8 mouse cellular contexts compared by ENCODE assay signal in the genomic region with DNA sequence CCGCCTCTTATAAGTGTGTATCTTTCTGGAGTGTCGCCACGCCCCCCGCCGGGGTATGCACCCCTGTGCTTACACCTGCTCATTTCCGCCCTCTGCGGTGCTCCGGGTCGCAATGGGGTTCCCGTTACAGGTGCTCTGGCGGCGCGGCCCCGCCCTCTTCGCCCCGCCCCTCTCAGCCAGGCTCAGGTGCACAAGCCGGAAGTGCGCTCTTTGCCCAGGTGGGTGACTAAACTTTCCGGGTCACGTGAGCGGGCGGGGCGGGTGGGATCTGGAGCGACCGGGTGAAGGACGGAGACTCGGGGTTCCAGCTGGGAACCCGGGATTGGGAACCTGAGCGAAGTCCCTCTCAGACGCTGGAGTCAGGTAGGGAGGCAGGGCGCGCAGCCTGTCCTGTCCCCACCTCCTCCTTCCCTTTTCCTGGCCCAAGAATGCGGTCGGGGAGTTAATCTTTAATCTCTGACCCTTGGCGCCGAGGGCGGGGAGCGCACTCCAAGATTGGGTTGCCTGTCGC. TPM values are rescaled to one million over a fixed set of nuclear protein-coding genes. Genes with fewer than 3 reads are reported as not detected.
DNase-seq lines count a peak whose midpoint lies in the region; ATAC-seq and TF ChIP-seq lines count a peak whose summit lies in the region.

No protein-coding gene starts in this region.

- DNase-seq in left cerebral cortex, postnatal 4 days, result peak; percentile 38
- no peak for DNase-seq in left cerebral cortex, adult 8-10 months (ENCODE audit: low spot score in 2 of 2)
- DNase-seq in kidney, adult 8-10 months, result peak; percentile 88 to 89
- peak; percentile 73 for DNase-seq in lung, embryonic 14.5 days
- no peak for DNase-seq in Muller cell, postnatal 12 days (ENCODE audit: inconsistent ontology term)

- intact Hi-C loops in left cerebral cortex, postnatal 4 days (cut with DNase I), result no loop called here

- no peak overlapping the region for H3K27ac ChIP-seq in embryonic facial prominence, embryonic 13.5 days
- peak overlapping the region; percentile 83 for H3K27ac ChIP-seq in lung, embryonic 14.5 days (ENCODE audit: low read depth)
- H3K27ac ChIP-seq in stomach, embryonic 16.5 days (ENCODE audit: low read length), result peak overlapping the region; percentile 90

- no peaks in the 10 kb centered on the region for H3K36me3 ChIP-seq in embryonic facial prominence, embryonic 13.5 days
- H3K36me3 ChIP-seq in lung, embryonic 14.5 days (ENCODE audit: insufficient read depth), result 0 out of 2 replicates have a peak, but pooled peaks cover 4% of the 10 kb centered on the region
- H3K36me3 ChIP-seq in stomach, embryonic 16.5 days (ENCODE audit: control insufficient read depth, insufficient read depth, low read length), result no peaks in the 10 kb centered on the region

- H3K4me2 ChIP-seq in embryonic facial prominence, embryonic 13.5 days, result peak overlapping the region; percentile 55
- peak overlapping the region; percentile 47 for H3K4me2 ChIP-seq in lung, embryonic 14.5 days
- H3K4me2 ChIP-seq in stomach, embryonic 16.5 days (ENCODE audit: low read depth, low read length), result peak overlapping the region; percentile 49

- H3K4me3 ChIP-seq in embryonic facial prominence, embryonic 13.5 days, result peak overlapping the region; percentile 38
- peak overlapping the region; percentile 42 for H3K4me3 ChIP-seq in lung, embryonic 14.5 days (ENCODE audit: low read depth, low read length)
- H3K4me3 ChIP-seq in stomach, embryonic 16.5 days (replicated peaks; ENCODE audit: low read length), result peak overlapping the region; percentile 60

- peaks cover 59% of the 10 kb centered on the region for H3K27me3 ChIP-seq in embryonic facial prominence, embryonic 13.5 days
- peaks cover 25% of the 10 kb centered on the region for H3K27me3 ChIP-seq in lung, embryonic 14.5 days (ENCODE audit: insufficient read depth, low read length)
- H3K27me3 ChIP-seq in stomach, embryonic 16.5 days (ENCODE audit: control insufficient read depth, insufficient read depth, low read length), result peaks cover 18% of the 10 kb centered on the region

- H3K4me1 ChIP-seq in embryonic facial prominence, embryonic 13.5 days, result peaks cover 22% of the 10 kb centered on the region
- no peaks in the 10 kb centered on the region for H3K4me1 ChIP-seq in lung, embryonic 14.5 days (ENCODE audit: insufficient read depth)
- H3K4me1 ChIP-seq in stomach, embryonic 16.5 days (ENCODE audit: control insufficient read depth, insufficient read depth, low read length), result peaks cover 12% of the 10 kb centered on the region; the same call in 1 of the 2 replicates

- WGBS in embryonic facial prominence, embryonic 13.5 days, result 2% methylated on average over 39 of the region's 39 CpGs
- WGBS in lung, embryonic 14.5 days, result under 1% methylated on average over 36 of the region's 39 CpGs
- WGBS in stomach, embryonic 16.5 days, result 1% methylated on average over 39 of the region's 39 CpGs

- peak overlapping the region; percentile 32; the same call in 1 of the 2 replicates for H3K9ac ChIP-seq in embryonic facial prominence, embryonic 13.5 days
- H3K9ac ChIP-seq in lung, embryonic 14.5 days, result peak overlapping the region; percentile 50
- H3K9ac ChIP-seq in stomach, embryonic 16.5 days (ENCODE audit: low read length), result peak overlapping the region; percentile 75

- TF ChIP-seq CTCF in lung, embryonic 14.5 days (IDR thresholded peaks at IDR 0.05; ENCODE audit: low read depth), result no peak

- no peak for ATAC-seq in embryonic facial prominence, embryonic 13.5 days (ENCODE audit: insufficient number of reproducible peaks, insufficient read depth, low FRiP score, low TSS enrichment, low read depth)
- ATAC-seq in lung, embryonic 14.5 days (ENCODE audit: insufficient read depth), result peak; percentile 13; the same call in 1 of the 2 replicates
- ATAC-seq in stomach, embryonic 16.5 days (ENCODE audit: insufficient read depth, low FRiP score), result peak; percentile 74
- no peak for ATAC-seq in erythroid progenitor cell, adult 5-6 weeks (replicated peaks; ENCODE audit: low FRiP score, poor library complexity, severe bottlenecking)

- H3K9me3 ChIP-seq in embryonic facial prominence, embryonic 13.5 days, result no peaks in the 10 kb centered on the region
- no peaks in the 10 kb centered on the region for H3K9me3 ChIP-seq in lung, embryonic 14.5 days (ENCODE audit: low read depth, low read length)
- no peaks in the 10 kb centered on the region for H3K9me3 ChIP-seq in stomach, embryonic 16.5 days (replicated peaks; ENCODE audit: control insufficient read depth, low read length)

RNA-seq across cellular contexts. Expression of gene Slc25a23, which starts 2.4 kb away (rescaled TPM):
- 100 to 1,000 TPM; 188 to 219 TPM for total RNA-seq in left cerebral cortex, postnatal 4 days (2021)
- 100 to 1,000 TPM; 313 to 347 (median 323) TPM for total RNA-seq in left cerebral cortex, adult 8-10 months (2022)
- 9.1 TPM in 2 replicates for polyA plus RNA-seq in embryonic facial prominence, embryonic 13.5 days (2015; fragmentation: Nextera tagmentation; extraction: Ambion mirVana)
- 8.4 and 10.3 TPM in 2 replicates for polyA plus RNA-seq in lung, embryonic 14.5 days (2014; fragmentation: Nextera tagmentation; extraction: Ambion mirVana)
- polyA plus RNA-seq in stomach, embryonic 16.5 days (2015; fragmentation: Nextera tagmentation; extraction: Ambion mirVana), result 6.5 and 7.4 TPM in 2 replicates
- 2.9 and 5.4 TPM in 2 replicates for total RNA-seq in erythroid progenitor cell, adult 5-6 weeks (2015; ENCODE audit: low replicate concordance)
- not detected in 2 replicates for total RNA-seq in erythroid progenitor cell, adult 5-6 weeks (2017; ENCODE audit: low replicate concordance)

RNA-seq across cellular contexts. Expression of gene Crb3, which starts 3.2 kb away (rescaled TPM):
- total RNA-seq in left cerebral cortex, postnatal 4 days (2021), result under 1 TPM; 0.40 to 0.97 TPM
- total RNA-seq in left cerebral cortex, adult 8-10 months (2022), result 1 to 10 TPM in 3 of 4 experiments, under 1 TPM in 1; 0.51 to 2.6 (median 1.7) TPM
- polyA plus RNA-seq in embryonic facial prominence, embryonic 13.5 days (2015; fragmentation: Nextera tagmentation; extraction: Ambion mirVana), result 7.3 and 7.9 TPM in 2 replicates
- 38.6 and 41.3 TPM in 2 replicates for polyA plus RNA-seq in lung, embryonic 14.5 days (2014; fragmentation: Nextera tagmentation; extraction: Ambion mirVana)
- polyA plus RNA-seq in stomach, embryonic 16.5 days (2015; fragmentation: Nextera tagmentation; extraction: Ambion mirVana), result 62.6 and 65.5 TPM in 2 replicates
- not detected in 2 replicates for total RNA-seq in erythroid progenitor cell, adult 5-6 weeks (2015; ENCODE audit: low replicate concordance)
- total RNA-seq in erythroid progenitor cell, adult 5-6 weeks (2017; ENCODE audit: low replicate concordance), result not detected in 2 replicates

RNA-seq across cellular contexts. Expression of gene Dennd1c, which starts 16.2 kb away (rescaled TPM):
- total RNA-seq in left cerebral cortex, postnatal 4 days (2021), result 1 to 10 TPM; 1.2 to 1.4 TPM
- 1 to 10 TPM; 1.1 to 3.9 (median 2.5) TPM for total RNA-seq in left cerebral cortex, adult 8-10 months (2022)
- polyA plus RNA-seq in embryonic facial prominence, embryonic 13.5 days (2015; fragmentation: Nextera tagmentation; extraction: Ambion mirVana), result 1.6 and 2.4 TPM in 2 replicates
- polyA plus RNA-seq in lung, embryonic 14.5 days (2014; fragmentation: Nextera tagmentation; extraction: Ambion mirVana), result 3.4 and 4.6 TPM in 2 replicates
- polyA plus RNA-seq in stomach, embryonic 16.5 days (2015; fragmentation: Nextera tagmentation; extraction: Ambion mirVana), result 6.3 and 6.6 TPM in 2 replicates
- total RNA-seq in erythroid progenitor cell, adult 5-6 weeks (2015; ENCODE audit: low replicate concordance), result 6.1 and 12.2 TPM in 2 replicates
- 2.6 and 4.5 TPM in 2 replicates for total RNA-seq in erythroid progenitor cell, adult 5-6 weeks (2017; ENCODE audit: low replicate concordance)

RNA-seq across cellular contexts. Expression of gene Slc25a41, which starts 20.6 kb away (rescaled TPM):
- total RNA-seq in left cerebral cortex, postnatal 4 days (2021), result not detected
- total RNA-seq in left cerebral cortex, adult 8-10 months (2022), result under 1 TPM in 1 of 4 experiments, not detected in 3; 0.30 TPM
- polyA plus RNA-seq in embryonic facial prominence, embryonic 13.5 days (2015; fragmentation: Nextera tagmentation; extraction: Ambion mirVana), result not detected in 2 replicates
- 0.15 and 0.16 TPM in 2 replicates for polyA plus RNA-seq in lung, embryonic 14.5 days (2014; fragmentation: Nextera tagmentation; extraction: Ambion mirVana)
- not detected in 2 replicates for polyA plus RNA-seq in stomach, embryonic 16.5 days (2015; fragmentation: Nextera tagmentation; extraction: Ambion mirVana)
- not detected in 2 replicates for total RNA-seq in erythroid progenitor cell, adult 5-6 weeks (2015; ENCODE audit: low replicate concordance)
- not detected in 2 replicates for total RNA-seq in erythroid progenitor cell, adult 5-6 weeks (2017; ENCODE audit: low replicate concordance)

RNA-seq across cellular contexts. Expression of gene Tubb4a, which starts 25.5 kb away (rescaled TPM):
- 100 to 1,000 TPM; 308 to 337 TPM for total RNA-seq in left cerebral cortex, postnatal 4 days (2021)
- 100 to 1,000 TPM; 607 to 698 (median 653) TPM for total RNA-seq in left cerebral cortex, adult 8-10 months (2022)
- 9.4 and 10.3 TPM in 2 replicates for polyA plus RNA-seq in embryonic facial prominence, embryonic 13.5 days (2015; fragmentation: Nextera tagmentation; extraction: Ambion mirVana)
- polyA plus RNA-seq in lung, embryonic 14.5 days (2014; fragmentation: Nextera tagmentation; extraction: Ambion mirVana), result 20.3 and 22.9 TPM in 2 replicates
- 20.5 and 21.9 TPM in 2 replicates for polyA plus RNA-seq in stomach, embryonic 16.5 days (2015; fragmentation: Nextera tagmentation; extraction: Ambion mirVana)
- total RNA-seq in erythroid progenitor cell, adult 5-6 weeks (2015; ENCODE audit: low replicate concordance), result 1.4 TPM in 1 of 2 replicates, not detected in the other
- not detected in 2 replicates for total RNA-seq in erythroid progenitor cell, adult 5-6 weeks (2017; ENCODE audit: low replicate concordance)

Comparison
In these comparisons a context has a peak if more than half of its experiments do, and no peak if none do; other contexts are left out.
1. DNase-seq: peak in left cerebral cortex, postnatal 4 days (single experiment), kidney, adult 8-10 months (2 of 2) and lung, embryonic 14.5 days (single experiment); none in left cerebral cortex, adult 8-10 months (0 of 2) and Muller cell, postnatal 12 days (single experiment).
2. ATAC-seq: peak in lung, embryonic 14.5 days (single experiment) and stomach, embryonic 16.5 days (single experiment); none in embryonic facial prominence, embryonic 13.5 days (single experiment) and erythroid progenitor cell, adult 5-6 weeks (single experiment).
3. RNA of gene Slc25a23, which starts 2.4 kb away (total RNA-seq): 313 to 347 TPM in left cerebral cortex, adult 8-10 months and 188 to 219 TPM in left cerebral cortex, postnatal 4 days; 2.9 to 5.4 TPM in erythroid progenitor cell, adult 5-6 weeks; every median in the first group is over 10 times any median in the second.
4. Peak in every context shown above with its lines, with median percentiles within 50 percentile points of each other: H3K4me2 ChIP-seq, H3K4me3 ChIP-seq and H3K9ac ChIP-seq.